Mouse (Mus musculus): ENCODE results near the gene Aox2.

The Aox2 gene

GRCm38 (mm10) chr1:58288091-58288490 lies 10.0 kb downstream of the Aox2 start:
- no peak for DNase-seq (ENCODE audit: low spot score in 2 of 2)

GRCm38 (mm10) chr1:58289863-58290469 lies 11.8 kb downstream of the Aox2 start:
- no peak for DNase-seq (ENCODE audit: low spot score in 2 of 2)

- DNase-seq (ENCODE audit: low spot score in 2 of 2), result no peak
Observed at GRCm38 (mm10) chr1:58291394-58292300, 13.5 kb downstream of the Aox2 start.

DNA sequence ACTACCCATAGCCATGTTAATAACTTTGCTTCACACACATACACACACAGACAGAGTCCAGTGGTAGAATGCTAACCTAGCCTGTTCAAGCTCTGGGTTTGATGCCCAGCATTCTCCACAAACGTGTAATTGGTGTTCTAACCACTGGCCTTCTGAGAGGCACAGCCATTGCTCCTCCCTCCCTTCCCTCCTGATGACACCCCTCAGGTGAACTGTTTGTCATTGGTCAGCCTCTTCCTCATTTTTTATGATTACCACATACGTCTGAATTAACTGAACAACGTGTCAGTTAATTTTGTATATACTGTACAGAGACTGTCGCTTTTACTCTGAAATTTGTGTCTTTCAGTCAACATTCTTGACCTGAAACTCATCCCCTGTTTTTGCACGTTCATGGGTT lies 16.6 kb downstream of the Aox2 start:
- DNase-seq (ENCODE audit: low spot score in 2 of 2), result no peak

GRCm38 (mm10) chr1:58296278-58296677 lies 18.2 kb downstream of the Aox2 start:
- DNase-seq (ENCODE audit: low spot score in 2 of 2), result peak; percentile 18 to 62

GRCm38 (mm10) chr1:58296821-58297220 lies 18.7 kb downstream of the Aox2 start:
- no peak for DNase-seq (ENCODE audit: low spot score in 2 of 2)

DNA sequence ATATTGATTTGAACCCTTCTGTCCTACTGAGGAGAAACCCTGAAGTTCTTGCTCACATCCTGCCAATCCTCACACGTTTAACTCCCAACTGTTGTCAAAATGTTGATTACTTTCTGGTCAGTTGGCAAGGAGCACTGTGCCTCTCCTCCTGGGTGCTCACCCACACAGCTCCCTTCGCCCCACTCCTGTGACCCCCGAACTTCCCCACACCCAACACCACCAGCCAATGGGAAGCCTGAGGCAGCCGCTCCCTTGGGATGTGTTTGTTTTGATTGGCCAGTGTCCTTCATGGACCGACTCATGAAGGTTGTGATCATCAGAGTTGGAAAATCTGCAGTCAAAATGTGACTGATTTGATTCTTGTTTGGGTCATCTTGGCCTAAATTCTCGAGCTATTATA lies 20.2 kb downstream of the Aox2 start:
- no peak for DNase-seq (ENCODE audit: low spot score in 2 of 2)

DNA sequence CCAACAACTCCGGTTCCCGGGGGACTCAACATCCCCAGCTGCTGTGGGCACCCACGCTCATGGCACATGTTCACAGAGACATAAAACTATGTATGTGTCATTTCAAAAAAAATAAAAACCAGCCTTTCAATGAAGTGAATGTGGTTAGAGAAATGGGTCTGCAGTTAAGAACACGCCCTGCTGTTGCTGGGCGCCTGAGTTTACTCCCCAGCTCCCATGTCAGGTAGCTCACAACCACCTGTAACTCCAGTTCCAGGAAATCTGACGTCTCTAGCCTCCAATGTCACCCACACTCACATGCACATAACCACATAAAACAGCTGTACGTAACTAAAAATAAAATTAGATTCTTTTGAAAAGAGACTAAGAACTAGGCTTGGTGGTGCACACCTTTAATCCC lies 22.9 kb downstream of the Aox2 start:
- no peak for DNase-seq (ENCODE audit: low spot score in 2 of 2)

DNA sequence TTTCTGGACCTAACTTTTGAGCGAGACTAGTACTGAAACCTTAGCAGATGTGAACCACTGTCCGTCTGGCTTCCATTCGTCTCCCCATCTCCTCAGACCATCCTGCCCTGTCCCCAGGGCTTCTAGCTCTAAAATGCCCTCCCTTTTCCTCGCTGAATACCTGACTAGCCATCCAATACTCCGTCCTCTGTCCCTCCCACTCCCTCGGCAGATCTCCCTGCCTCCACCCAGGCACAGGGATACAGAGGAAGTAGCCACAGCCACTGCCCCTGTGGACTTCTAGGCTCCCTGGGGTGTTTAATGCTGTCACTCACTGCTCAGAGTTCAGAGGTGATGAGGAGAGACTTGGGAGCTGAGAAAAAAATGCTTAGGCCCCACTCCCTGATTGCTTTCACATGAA lies 23.9 kb downstream of the Aox2 start:
- no peak for DNase-seq (ENCODE audit: low spot score in 2 of 2)

DNA sequence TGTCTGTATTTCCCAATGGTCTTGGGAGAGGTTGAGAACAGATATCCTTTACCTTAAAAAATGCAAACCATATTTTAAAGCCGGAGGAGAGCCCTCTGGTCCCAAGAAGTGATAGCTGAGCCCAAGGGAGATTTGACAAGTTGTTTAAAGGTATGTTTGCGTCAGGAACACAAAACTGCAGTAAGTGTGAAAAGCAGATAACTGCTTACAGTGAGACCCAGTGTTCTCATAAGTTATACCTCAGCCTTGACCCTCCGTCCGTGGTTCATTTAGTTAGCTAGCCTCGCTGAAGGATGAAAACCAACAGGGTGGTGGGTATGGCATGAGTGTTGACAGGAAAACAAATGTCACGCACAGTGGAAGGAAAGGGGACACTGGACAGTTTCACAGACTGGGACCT lies 24.9 kb downstream of the Aox2 start:
- no peak for DNase-seq (ENCODE audit: low spot score in 2 of 2)

DNA sequence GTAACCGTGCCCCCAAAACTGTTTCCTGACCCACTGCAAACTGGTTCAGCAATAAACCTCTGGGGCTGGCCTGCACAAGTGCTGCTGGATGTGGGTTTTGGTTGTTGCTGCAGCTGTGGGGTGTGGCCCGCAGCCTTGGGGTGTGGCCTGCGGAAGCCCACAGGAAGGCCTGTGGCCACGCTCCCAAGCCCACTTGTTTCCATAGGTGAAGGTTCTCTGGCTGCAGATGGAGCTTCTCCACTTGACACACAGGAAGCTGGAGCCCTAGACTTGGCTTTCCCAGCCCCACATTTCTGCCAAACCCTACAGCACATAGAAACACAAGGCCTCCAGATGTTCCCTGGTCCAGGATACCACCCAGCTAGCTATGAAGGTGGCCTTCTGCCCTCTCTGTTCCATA lies 25.6 kb downstream of the Aox2 start:
- DNase-seq (ENCODE audit: low spot score in 2 of 2), result peak; percentile 26 to 32

- no peak for DNase-seq (ENCODE audit: low spot score in 2 of 2)
Observed at GRCm38 (mm10) chr1:58304296-58304695, 26.2 kb downstream of the Aox2 start.

- DNase-seq (ENCODE audit: low spot score in 2 of 2), result no peak
Observed at GRCm38 (mm10) chr1:58307181-58307580, 29.1 kb downstream of the Aox2 start.

- no peak for DNase-seq (ENCODE audit: low spot score in 2 of 2)
Observed at GRCm38 (mm10) chr1:58308594-58308993, 30.5 kb downstream of the Aox2 start.

GRCm38 (mm10) chr1:58309853-58310252 lies 31.7 kb downstream of the Aox2 start:
- DNase-seq (ENCODE audit: low spot score in 2 of 2), result no peak

DNA sequence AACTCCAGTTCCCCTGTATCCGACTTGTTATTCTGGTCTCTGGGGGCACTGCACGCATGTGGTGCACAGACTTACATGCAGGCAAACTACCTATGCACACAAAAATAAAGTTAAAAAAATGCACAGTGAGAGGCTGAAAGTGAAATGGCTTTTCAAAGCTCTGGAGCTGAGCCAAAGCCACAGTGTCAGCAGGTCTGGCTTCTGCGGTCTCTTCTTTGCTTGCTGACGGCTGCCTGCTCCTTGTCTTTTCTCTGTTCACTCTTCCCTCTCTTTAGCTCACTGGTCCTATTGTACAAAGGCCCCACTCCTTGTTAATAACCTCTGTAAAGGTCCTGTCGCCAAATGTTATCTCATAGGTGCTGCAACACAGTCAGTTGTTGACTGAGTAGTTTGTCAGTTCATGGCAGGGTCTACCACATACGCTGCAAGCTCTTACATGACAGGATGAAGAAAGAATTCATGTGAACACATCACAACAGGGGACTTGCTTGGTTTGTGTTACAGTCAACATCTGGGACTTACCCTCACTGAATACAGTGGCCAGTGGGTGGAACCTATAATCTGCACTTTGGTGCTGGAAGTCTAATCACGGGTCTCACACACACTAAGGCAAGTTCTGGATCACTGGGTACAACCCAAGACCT lies 33.2 kb downstream of the Aox2 start:
- DNase-seq (ENCODE audit: low spot score in 2 of 2), result no peak

DNA sequence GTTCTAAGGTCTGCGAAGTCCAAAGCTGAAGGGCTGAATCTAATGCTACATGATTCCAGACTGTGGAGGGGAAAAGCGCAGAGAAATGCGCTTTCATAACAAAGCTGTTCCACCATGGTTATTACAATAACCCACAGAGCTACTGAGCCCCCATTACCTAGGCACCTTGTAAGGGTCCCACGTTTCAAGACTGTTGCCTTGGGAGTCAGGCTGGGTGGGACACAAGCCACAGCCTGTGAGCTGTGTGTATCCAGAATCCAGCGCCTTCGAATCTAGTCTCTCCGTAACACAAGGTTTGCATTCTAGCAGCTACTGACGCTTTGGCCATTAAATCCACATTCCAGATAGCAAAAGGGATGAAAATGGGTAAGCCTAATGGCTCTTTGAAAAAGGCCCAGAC lies 35.0 kb downstream of the Aox2 start:
- DNase-seq (ENCODE audit: low spot score in 2 of 2), result no peak

DNA sequence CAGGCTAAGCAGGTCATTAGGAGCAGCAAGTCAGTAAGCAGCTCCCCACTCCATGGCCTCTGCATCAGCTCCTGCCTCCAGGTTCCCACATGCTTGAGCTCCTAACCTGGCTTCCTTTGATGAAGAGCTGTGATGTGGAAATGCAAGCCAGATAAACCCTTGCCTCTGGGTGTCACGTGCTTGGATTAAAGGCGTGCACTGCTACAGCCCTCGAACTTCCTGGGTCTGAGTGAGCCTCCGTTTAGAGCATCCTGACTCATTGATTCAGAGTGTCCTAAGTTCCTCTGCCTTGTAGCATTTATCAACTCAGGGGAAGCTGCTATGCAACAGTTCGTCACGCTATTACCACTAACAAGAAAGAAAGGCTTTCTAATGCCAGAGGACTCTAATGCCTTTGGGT lies 37.4 kb downstream of the Aox2 start:
- no peak for DNase-seq (ENCODE audit: low spot score in 2 of 2)

DNA sequence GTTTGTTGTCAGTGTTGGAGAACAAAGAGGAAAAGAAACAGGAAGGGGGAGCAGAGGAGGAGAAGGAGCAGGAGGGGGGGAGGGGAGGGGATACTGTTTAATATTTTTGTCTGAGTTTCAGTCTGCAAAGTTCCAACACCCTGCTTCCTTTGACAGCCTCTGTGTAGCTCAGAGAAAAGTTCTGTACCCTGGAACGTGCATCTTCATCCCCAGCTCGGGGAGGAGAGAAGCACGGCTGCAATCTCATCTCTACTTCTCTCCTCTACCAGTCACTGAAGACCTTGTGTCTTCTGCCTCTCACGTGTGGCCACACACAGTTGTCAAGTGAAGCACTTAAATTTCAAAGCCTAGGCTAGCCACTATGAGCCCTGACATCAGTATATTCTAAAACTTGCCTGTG lies 55.1 kb downstream of the Aox2 start:
- DNase-seq (ENCODE audit: low spot score in 2 of 2), result no peak

DNA sequence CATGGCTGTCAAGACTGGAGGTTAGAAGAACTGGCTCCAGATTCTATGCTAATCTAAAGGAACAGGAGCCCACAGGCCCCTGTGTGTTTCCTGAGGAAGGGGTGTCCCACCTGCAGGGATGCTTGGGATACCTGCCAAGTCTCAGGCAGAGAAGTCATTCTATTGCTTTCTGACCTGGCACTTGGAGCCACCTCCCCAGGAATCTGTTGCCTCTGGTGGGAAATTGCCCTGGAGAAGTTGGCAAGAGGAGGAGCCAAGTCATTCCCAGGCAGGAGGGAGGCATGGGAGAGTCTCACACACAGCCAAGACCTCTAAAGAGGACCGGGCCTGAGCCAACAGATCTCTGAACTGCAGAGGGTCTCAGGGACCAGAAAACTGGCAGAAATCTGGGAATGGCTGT lies 61.8 kb downstream of the Aox2 start:
- DNase-seq (ENCODE audit: low spot score in 2 of 2), result no peak

GRCm38 (mm10) chr1:58341576-58341975 lies 63.5 kb downstream of the Aox2 start:
- DNase-seq (ENCODE audit: low spot score in 2 of 2), result no peak

GRCm38 (mm10) chr1:58343861-58344260 lies 65.7 kb downstream of the Aox2 start:
- no peak for DNase-seq (ENCODE audit: low spot score in 2 of 2)

DNA sequence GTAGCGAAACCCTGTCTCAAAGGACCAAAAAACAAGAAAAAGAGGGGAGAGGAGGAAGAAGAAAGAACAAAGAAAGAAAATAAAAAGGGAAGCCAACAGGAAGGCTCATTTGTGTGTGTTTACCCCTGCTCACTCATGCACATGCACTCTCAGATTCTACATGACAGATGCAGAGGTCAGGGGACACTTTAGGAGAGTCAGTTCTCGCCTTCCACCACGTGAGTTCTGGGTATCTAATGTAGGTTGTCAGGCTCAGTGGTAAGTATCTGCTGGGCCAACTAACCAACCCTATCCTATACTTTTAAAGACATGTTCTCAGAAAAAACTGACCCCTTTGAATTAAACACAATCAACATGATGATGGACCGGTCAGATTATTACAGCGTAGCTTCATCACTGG lies 66.4 kb downstream of the Aox2 start:
- DNase-seq (ENCODE audit: low spot score in 2 of 2), result no peak
